Mouse (Mus musculus): Measurements from ENCODE around the gene AC124502.3. TPM values are rescaled to one million over a fixed set of nuclear protein-coding genes. Genes with fewer than 3 reads are reported as not detected.

AC124502.3 gene
- polyA plus RNA-seq, 1 experiment from 2014 or later = not detected

DNA sequence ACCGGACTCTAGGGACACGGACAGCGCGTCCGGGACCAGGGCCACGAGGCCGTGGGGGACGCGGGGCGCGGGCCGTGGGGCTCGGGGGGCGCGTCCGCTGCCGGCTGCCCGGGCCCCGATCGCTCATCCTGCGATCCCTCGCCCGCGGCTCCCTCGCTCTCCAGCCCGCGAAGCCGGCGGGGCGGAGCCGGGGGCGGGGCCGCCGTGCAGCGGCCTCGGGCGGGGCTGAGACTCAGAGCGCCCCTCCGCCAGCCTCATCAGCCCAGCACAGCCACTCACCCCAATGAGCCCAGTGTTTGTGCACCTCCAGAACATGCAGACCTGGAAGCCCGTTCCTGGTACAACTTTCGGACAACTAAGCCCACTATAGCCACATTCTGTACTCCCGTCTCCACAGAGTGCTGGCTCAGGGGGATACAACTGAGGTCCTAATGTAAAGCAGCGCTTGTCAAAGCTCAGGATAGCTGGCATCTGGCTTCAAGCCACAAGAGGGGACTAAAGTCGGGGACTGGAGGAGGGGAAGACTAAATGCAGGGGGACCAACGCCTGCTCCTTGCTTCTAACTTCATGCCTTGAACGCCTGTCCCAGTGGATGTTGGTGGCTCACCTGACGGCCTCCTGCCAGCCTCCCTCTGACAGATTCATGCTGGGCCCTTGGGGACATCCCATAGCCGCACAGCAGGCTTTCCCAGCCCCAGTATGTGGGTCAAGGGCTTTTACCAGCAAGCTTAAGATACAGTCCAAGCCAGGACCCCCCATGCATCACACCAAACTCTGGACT, 59.9 kb downstream of the AC124502.3 start, which contains the start of gene Cnih2:
TSS of gene Cnih2 (minus strand) at position 159 of the 781 bp plus-strand sequence.
- Histone ChIP-seq H3K27ac (ENCODE audit: low read depth, low read length) (no peak within 1 kb of the TSS), H3K9me3 (ENCODE audit: control insufficient read depth) (no peaks in the 10 kb centered on the region), H3K27me3 (replicated peaks; ENCODE audit: control insufficient read depth, insufficient read depth, low read length) (0 out of 2 replicates have a peak, but pooled peaks cover 3% of the 10 kb centered on the region), H3K9ac (ENCODE audit: low read depth, low read length) (peak within 1 kb of the TSS; percentile 57), H3K4me3 (ENCODE audit: low read depth, low read length) (peak within 1 kb of the TSS; percentile 38), H3K4me2 (replicated peaks; ENCODE audit: low read depth) (peak within 1 kb of the TSS; percentile 89), H3K4me1 (replicated peaks; ENCODE audit: control insufficient read depth, insufficient read depth, low read length) (peaks cover 9% of the 10 kb centered on the region), H3K36me3 (ENCODE audit: control insufficient read depth, insufficient read depth) (peaks cover 47% of the 10 kb centered on the region)
- ATAC-seq = no peak; the same call in 1 of the 2 replicates
- TF ChIP-seq CTCF (IDR thresholded peaks at IDR 0.05; ENCODE audit: low read depth) = no peak
- WGBS = 8% methylated on average over 33 of the region's 48 CpGs

Other genes starting within 250 kb of the AC124502.3 start
- gene Rbm4, start 245.0 kb upstream of the AC124502.3 start, polyA plus RNA-seq (2015; fragmentation: Nextera tagmentation; extraction: Ambion mirVana) = 20.3 and 21.6 TPM in 2 replicates
- 18.4 and 19.5 TPM in 2 replicates for gene Gm21992, start 227.3 kb upstream of the AC124502.3 start, polyA plus RNA-seq (2015; fragmentation: Nextera tagmentation; extraction: Ambion mirVana)
- 21.1 and 21.8 TPM in 2 replicates for gene Rbm14, start 227.3 kb upstream of the AC124502.3 start, polyA plus RNA-seq (2015; fragmentation: Nextera tagmentation; extraction: Ambion mirVana)
- 44.9 and 46.3 TPM in 2 replicates for gene Ccs, start 199.6 kb upstream of the AC124502.3 start, polyA plus RNA-seq (2015; fragmentation: Nextera tagmentation; extraction: Ambion mirVana)
- gene Ccdc87, start 199.5 kb upstream of the AC124502.3 start, polyA plus RNA-seq (2015; fragmentation: Nextera tagmentation; extraction: Ambion mirVana) = not detected in 2 replicates
- 15.6 and 16.4 TPM in 2 replicates for gene Ctsf, start 183.8 kb upstream of the AC124502.3 start, polyA plus RNA-seq (2015; fragmentation: Nextera tagmentation; extraction: Ambion mirVana)
- gene Actn3, start 161.0 kb upstream of the AC124502.3 start, polyA plus RNA-seq (2015; fragmentation: Nextera tagmentation; extraction: Ambion mirVana) = 0.47 and 0.56 TPM in 2 replicates
- gene Zdhhc24, start 160.2 kb upstream of the AC124502.3 start, polyA plus RNA-seq (2015; fragmentation: Nextera tagmentation; extraction: Ambion mirVana) = 7.6 and 9.1 TPM in 2 replicates
- gene Bbs1, start 132.3 kb upstream of the AC124502.3 start, polyA plus RNA-seq (2015; fragmentation: Nextera tagmentation; extraction: Ambion mirVana) = 0.60 and 0.98 TPM in 2 replicates
- gene Dpp3, start 110.6 kb upstream of the AC124502.3 start, polyA plus RNA-seq (2015; fragmentation: Nextera tagmentation; extraction: Ambion mirVana) = 59.2 and 60.0 TPM in 2 replicates
- gene Peli3, start 95.8 kb upstream of the AC124502.3 start, polyA plus RNA-seq (2015; fragmentation: Nextera tagmentation; extraction: Ambion mirVana) = 0.46 and 0.89 TPM in 2 replicates
- 73.7 and 78.1 TPM in 2 replicates for gene Mrpl11, start 76.7 kb upstream of the AC124502.3 start, polyA plus RNA-seq (2015; fragmentation: Nextera tagmentation; extraction: Ambion mirVana)
- gene Npas4, start 48.6 kb upstream of the AC124502.3 start, polyA plus RNA-seq (2015; fragmentation: Nextera tagmentation; extraction: Ambion mirVana) = 0.09 and 0.12 TPM in 2 replicates
- gene Slc29a2, start 15.0 kb upstream of the AC124502.3 start, polyA plus RNA-seq (2015; fragmentation: Nextera tagmentation; extraction: Ambion mirVana) = 1.3 and 1.8 TPM in 2 replicates
- 16.2 and 17.9 TPM in 2 replicates for gene B4gat1, start 65 bp upstream of the AC124502.3 start, polyA plus RNA-seq (2015; fragmentation: Nextera tagmentation; extraction: Ambion mirVana)
- gene Brms1, start 2.5 kb downstream of the AC124502.3 start, polyA plus RNA-seq (2015; fragmentation: Nextera tagmentation; extraction: Ambion mirVana) = 33.2 and 33.4 TPM in 2 replicates
- 0.77 and 0.78 TPM in 2 replicates for gene Rin1, start 11.6 kb downstream of the AC124502.3 start, polyA plus RNA-seq (2015; fragmentation: Nextera tagmentation; extraction: Ambion mirVana)
- gene Cd248, start 29.2 kb downstream of the AC124502.3 start, polyA plus RNA-seq (2015; fragmentation: Nextera tagmentation; extraction: Ambion mirVana) = 19.9 and 23.0 TPM in 2 replicates
- 4.0 TPM in 2 replicates for gene Tmem151a, start 46.6 kb downstream of the AC124502.3 start, polyA plus RNA-seq (2015; fragmentation: Nextera tagmentation; extraction: Ambion mirVana)
- gene Yif1a, start 49.6 kb downstream of the AC124502.3 start, polyA plus RNA-seq (2015; fragmentation: Nextera tagmentation; extraction: Ambion mirVana) = 182 and 198 TPM in 2 replicates
- gene Cnih2, start 59.6 kb downstream of the AC124502.3 start, polyA plus RNA-seq (2015; fragmentation: Nextera tagmentation; extraction: Ambion mirVana) = 5.6 and 5.8 TPM in 2 replicates
- 185 TPM in 2 replicates for gene Rab1b, start 68.2 kb downstream of the AC124502.3 start, polyA plus RNA-seq (2015; fragmentation: Nextera tagmentation; extraction: Ambion mirVana)
- 8.0 and 9.1 TPM in 2 replicates for gene Klc2, start 79.7 kb downstream of the AC124502.3 start, polyA plus RNA-seq (2015; fragmentation: Nextera tagmentation; extraction: Ambion mirVana)
- 6.2 and 6.6 TPM in 2 replicates for gene Pacs1, start 234.2 kb downstream of the AC124502.3 start, polyA plus RNA-seq (2015; fragmentation: Nextera tagmentation; extraction: Ambion mirVana)